Mouse (Mus musculus) forebrain, embryonic 10.5 days (tissue): ENCODE measurements around the gene Mfap4. TPM values are rescaled to one million over a fixed set of nuclear protein-coding genes. Genes with fewer than 3 reads are reported as not detected.

Experiments used
- DNase-seq: peaks from one replicate; pipeline ENCODE4 v3.0.0-alpha.2; 2017; ENCODE audit warnings: low spot score; ENCODE audit errors: extremely low spot score
- H3K27ac ChIP-seq: fragments of 300-500 bp; sonication (generic); 2 replicates; pipeline ENCODE4 v1.5.1; 2016; ENCODE audit warnings: mild to moderate bottlenecking
- H3K27me3 ChIP-seq: fragments of 300-500 bp; sonication (generic); 2 replicates; pipeline ENCODE4 v1.6.1; 2016; ENCODE audit warnings: mild to moderate bottlenecking; ENCODE audit not compliant: poor library complexity, severe bottlenecking
- H3K36me3 ChIP-seq: fragments of 300-500 bp; sonication (generic); replicated peaks from 2 replicates; pipeline ENCODE4 v1.6.1; 2016; ENCODE audit warnings: mild to moderate bottlenecking, moderate library complexity
- H3K4me1 ChIP-seq: fragments of 300-500 bp; sonication (generic); 2 replicates; pipeline ENCODE4 v1.6.1; 2016
- H3K4me3 ChIP-seq: fragments of 300-500 bp; sonication (generic); 2 replicates; pipeline ENCODE4 v1.5.1; 2016; ENCODE audit warnings: mild to moderate bottlenecking, moderate library complexity
- H3K9me3 ChIP-seq: fragments of 300-500 bp; sonication (generic); 2 replicates; pipeline ENCODE4 v1.6.1; 2016; ENCODE audit warnings: mild to moderate bottlenecking, moderate library complexity
- WGBS: fragments of 180-500 bp; shearing (Covaris S2); methylation state at CpG from one replicate; pipeline ENCODE4 v1.1.7; 2016; 5-methylcytosine and 5-hydroxymethylcytosine counted together
- polyA plus RNA-seq: library from polyadenylated mRNA; unstranded; fragments of >200 nt; fragmentation: Nextera tagmentation; extraction: Ambion mirVana; gene quantifications from 2 replicates; pipeline ENCODE4 v1.2.1, GENCODE M21; 2016

The Mfap4 gene
- polyA plus RNA-seq, 1 experiment from 2014 or later: 50.9 TPM

DNA sequence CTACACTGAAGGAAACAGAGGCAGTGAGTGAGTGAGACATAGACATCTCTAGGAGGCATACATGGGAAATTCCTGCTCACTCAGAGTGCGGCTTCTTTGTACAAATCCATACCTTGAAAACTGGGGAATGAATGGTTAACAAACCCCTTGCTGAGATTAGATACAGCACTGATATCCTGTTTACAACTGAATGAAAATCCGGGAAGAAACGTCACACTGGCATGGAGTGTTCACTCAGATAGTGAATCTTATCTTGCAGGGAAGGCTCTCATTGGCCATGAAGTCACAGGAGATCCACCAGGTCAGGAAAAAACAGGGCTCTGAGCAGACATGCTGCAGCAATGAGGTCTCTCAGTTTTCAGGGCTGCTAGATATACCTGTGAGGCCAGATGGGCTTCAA lies 51.7 kb downstream of the Mfap4 start:
- Histone ChIP-seq H3K27ac (no peak overlapping the region), H3K36me3 (peaks cover 49% of the 10 kb centered on the region), H3K9me3 (no peaks in the 10 kb centered on the region), H3K4me3 (no peak overlapping the region), H3K4me1 (peaks cover 18% of the 10 kb centered on the region), H3K27me3 (no peaks in the 10 kb centered on the region)
- WGBS: 77% methylated on average over 3 of the region's 3 CpGs
- no peak for DNase-seq

DNA sequence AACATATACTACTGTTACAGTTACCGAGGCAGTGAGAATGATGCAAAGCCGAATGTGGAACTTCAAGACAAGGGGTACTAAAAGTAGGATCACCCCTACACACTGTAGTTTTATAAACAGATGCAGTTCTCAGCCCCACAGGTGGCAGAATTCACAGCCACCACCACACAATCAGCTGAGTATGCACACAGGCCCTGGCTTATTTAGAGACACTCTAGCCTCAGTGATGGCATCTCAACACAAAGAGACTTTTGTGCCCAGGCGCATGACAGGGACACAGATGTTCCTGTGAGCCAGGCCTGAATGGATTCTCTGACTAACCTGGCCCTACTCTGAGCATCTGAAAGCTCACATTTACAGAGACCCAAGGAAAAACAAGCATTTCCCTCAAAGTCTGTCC lies 52.1 kb downstream of the Mfap4 start:
- no peaks in the 10 kb centered on the region for H3K27me3 ChIP-seq
- no peaks in the 10 kb centered on the region for H3K9me3 ChIP-seq
- no peak overlapping the region for H3K27ac ChIP-seq
- peaks cover 49% of the 10 kb centered on the region for H3K36me3 ChIP-seq
- peaks cover 18% of the 10 kb centered on the region for H3K4me1 ChIP-seq
- WGBS: 82% methylated on average over 3 of the region's 3 CpGs
- no peak for DNase-seq
- H3K4me3 ChIP-seq: no peak overlapping the region

Other genes starting within 250 kb of the Mfap4 start
- 19.3 and 19.4 TPM in 2 replicates for gene Aldh3a2, start 218.0 kb upstream of the Mfap4 start, polyA plus RNA-seq
- not detected in 2 replicates for gene Slc47a2, start 142.6 kb upstream of the Mfap4 start, polyA plus RNA-seq
- gene Slc47a1, start 107.1 kb upstream of the Mfap4 start, polyA plus RNA-seq: 0.17 TPM in 1 of 2 replicates, not detected in the other
- 0.26 and 0.36 TPM in 2 replicates for gene Rnf112, start 31.3 kb upstream of the Mfap4 start, polyA plus RNA-seq
- 82.8 and 84.4 TPM in 2 replicates for gene Mapk7, start 9.0 kb downstream of the Mfap4 start, polyA plus RNA-seq
- 53.0 and 53.3 TPM in 2 replicates for gene B9d1, start 19.7 kb downstream of the Mfap4 start, polyA plus RNA-seq
- 22.5 and 23.4 TPM in 2 replicates for gene Epn2, start 94.3 kb downstream of the Mfap4 start, polyA plus RNA-seq
- gene Grap, start 167.8 kb downstream of the Mfap4 start, polyA plus RNA-seq: 9.0 and 9.8 TPM in 2 replicates
- gene Fam83g, start 198.7 kb downstream of the Mfap4 start, polyA plus RNA-seq: 1.5 and 1.9 TPM in 2 replicates
- 0.07 and 0.12 TPM in 2 replicates for gene Slc5a10, start 235.4 kb downstream of the Mfap4 start, polyA plus RNA-seq